Mouse (Mus musculus): ENCODE measurements around the gene Cryzl1. TPM values are rescaled to one million over a fixed set of nuclear protein-coding genes. Genes with fewer than 3 reads are reported as not detected.
A peak's percentile ranks its signal among the peaks of the same experiment; 100 is the strongest.

The Cryzl1 gene
- polyA plus RNA-seq, 1 experiment from 2014 or later: 45.2 TPM

GRCm38 (mm10) chr16:91685526-91685925, 43.2 kb downstream of the Cryzl1 start:
- ATAC-seq (ENCODE audit: low FRiP score, low TSS enrichment) (peak; percentile 41; the same call in 1 of the 2 replicates), DNase-seq (ENCODE audit: low spot score) (no peak)
- H3K9ac ChIP-seq (ENCODE audit: low read length): no peak overlapping the region
- H3K27ac ChIP-seq (replicated peaks): no peak overlapping the region
- H3K36me3 ChIP-seq (ENCODE audit: control insufficient read depth, insufficient read depth, low read length): no peaks in the 10 kb centered on the region
- 84% methylated on average over 5 of the region's 5 CpGs for WGBS
- no peak overlapping the region for H3K4me3 ChIP-seq (ENCODE audit: low read depth, low read length)
- no peak overlapping the region for H3K4me2 ChIP-seq (replicated peaks; ENCODE audit: low read depth)
- H3K4me1 ChIP-seq (replicated peaks; ENCODE audit: control insufficient read depth, insufficient read depth): no peaks in the 10 kb centered on the region
- TF ChIP-seq CTCF (IDR thresholded peaks at IDR 0.05; ENCODE audit: low read depth): no peak
- no peaks in the 10 kb centered on the region for H3K27me3 ChIP-seq (ENCODE audit: control insufficient read depth, insufficient read depth, low read length)
- H3K9me3 ChIP-seq (ENCODE audit: control insufficient read depth, low read length): no peaks in the 10 kb centered on the region

- no peak overlapping the region for H3K4me2 ChIP-seq (replicated peaks; ENCODE audit: low read depth)
- H3K9ac ChIP-seq (ENCODE audit: low read length): no peak overlapping the region
- H3K36me3 ChIP-seq (ENCODE audit: control insufficient read depth, insufficient read depth, low read length): peaks cover 19% of the 10 kb centered on the region
- DNase-seq (ENCODE audit: low spot score) (no peak), ATAC-seq (ENCODE audit: low FRiP score, low TSS enrichment) (no peak)
- no peaks in the 10 kb centered on the region for H3K9me3 ChIP-seq (ENCODE audit: control insufficient read depth, low read length)
- TF ChIP-seq EP300 (optimal IDR thresholded peaks at IDR 0.05) (no peak), CTCF (IDR thresholded peaks at IDR 0.05; ENCODE audit: low read depth) (no peak)
- no peaks in the 10 kb centered on the region for H3K27me3 ChIP-seq (ENCODE audit: control insufficient read depth, insufficient read depth, low read length)
- no peaks in the 10 kb centered on the region for H3K4me1 ChIP-seq (replicated peaks; ENCODE audit: control insufficient read depth, insufficient read depth)
- no peak overlapping the region for H3K4me3 ChIP-seq (ENCODE audit: low read depth, low read length)
- H3K27ac ChIP-seq (replicated peaks): no peak overlapping the region
- WGBS: 67% methylated on average over 5 of the region's 5 CpGs
Measured at GRCm38 (mm10) chr16:91680656-91681055, 48.1 kb downstream of the Cryzl1 start.

GRCm38 (mm10) chr16:91678147-91678911, 50.4 kb downstream of the Cryzl1 start:
- Histone ChIP-seq H3K36me3 (ENCODE audit: control insufficient read depth, insufficient read depth, low read length) (peaks cover 19% of the 10 kb centered on the region), H3K27me3 (ENCODE audit: control insufficient read depth, insufficient read depth, low read length) (no peaks in the 10 kb centered on the region), H3K9me3 (ENCODE audit: control insufficient read depth, low read length) (no peaks in the 10 kb centered on the region), H3K4me2 (replicated peaks; ENCODE audit: low read depth) (no peak overlapping the region), H3K4me3 (ENCODE audit: low read depth, low read length) (no peak overlapping the region), H3K27ac (replicated peaks) (no peak overlapping the region), H3K9ac (ENCODE audit: low read length) (no peak overlapping the region), H3K4me1 (replicated peaks; ENCODE audit: control insufficient read depth, insufficient read depth) (no peaks in the 10 kb centered on the region)
- WGBS: 76% methylated on average over 5 of the region's 5 CpGs
- DNase-seq (ENCODE audit: low spot score): no peak
- ATAC-seq (ENCODE audit: low FRiP score, low TSS enrichment): peak; percentile 59
- TF ChIP-seq CTCF (IDR thresholded peaks at IDR 0.05; ENCODE audit: low read depth): no peak
- no peak for TF ChIP-seq EP300 (optimal IDR thresholded peaks at IDR 0.05)

- TF ChIP-seq EP300 (optimal IDR thresholded peaks at IDR 0.05) (no peak), CTCF (IDR thresholded peaks at IDR 0.05; ENCODE audit: low read depth) (no peak)
- Histone ChIP-seq H3K9me3 (ENCODE audit: control insufficient read depth, low read length) (no peaks in the 10 kb centered on the region), H3K27me3 (ENCODE audit: control insufficient read depth, insufficient read depth, low read length) (no peaks in the 10 kb centered on the region), H3K9ac (ENCODE audit: low read length) (no peak overlapping the region), H3K4me1 (replicated peaks; ENCODE audit: control insufficient read depth, insufficient read depth) (no peaks in the 10 kb centered on the region), H3K27ac (replicated peaks) (no peak overlapping the region), H3K4me2 (replicated peaks; ENCODE audit: low read depth) (no peak overlapping the region), H3K36me3 (ENCODE audit: control insufficient read depth, insufficient read depth, low read length) (peaks cover 32% of the 10 kb centered on the region), H3K4me3 (ENCODE audit: low read depth, low read length) (no peak overlapping the region)
- no peak for DNase-seq (ENCODE audit: low spot score)
- no peak for ATAC-seq (ENCODE audit: low FRiP score, low TSS enrichment)
- 48% methylated on average over 4 of the region's 4 CpGs for WGBS
Measured at GRCm38 (mm10) chr16:91674500-91674899, 54.3 kb downstream of the Cryzl1 start.

- no peak overlapping the region for H3K4me2 ChIP-seq (replicated peaks; ENCODE audit: low read depth)
- ATAC-seq (ENCODE audit: low FRiP score, low TSS enrichment): no peak
- no peaks in the 10 kb centered on the region for H3K9me3 ChIP-seq (ENCODE audit: control insufficient read depth, low read length)
- no peaks in the 10 kb centered on the region for H3K27me3 ChIP-seq (ENCODE audit: control insufficient read depth, insufficient read depth, low read length)
- no peaks in the 10 kb centered on the region for H3K4me1 ChIP-seq (replicated peaks; ENCODE audit: control insufficient read depth, insufficient read depth)
- 94% methylated on average over 3 of the region's 3 CpGs for WGBS
- H3K36me3 ChIP-seq (ENCODE audit: control insufficient read depth, insufficient read depth, low read length): peaks cover 25% of the 10 kb centered on the region
- TF ChIP-seq CTCF (IDR thresholded peaks at IDR 0.05; ENCODE audit: low read depth) (no peak), EP300 (optimal IDR thresholded peaks at IDR 0.05) (no peak)
- no peak overlapping the region for H3K27ac ChIP-seq (replicated peaks)
- no peak for DNase-seq (ENCODE audit: low spot score)
- no peak overlapping the region for H3K4me3 ChIP-seq (ENCODE audit: low read depth, low read length)
- no peak overlapping the region for H3K9ac ChIP-seq (ENCODE audit: low read length)
Measured at GRCm38 (mm10) chr16:91663795-91664194, 65.0 kb downstream of the Cryzl1 start.

GRCm38 (mm10) chr16:91662336-91662735, 66.4 kb downstream of the Cryzl1 start:
- H3K9ac ChIP-seq (ENCODE audit: low read length): no peak overlapping the region
- H3K4me2 ChIP-seq (replicated peaks; ENCODE audit: low read depth): no peak overlapping the region
- no peaks in the 10 kb centered on the region for H3K27me3 ChIP-seq (ENCODE audit: control insufficient read depth, insufficient read depth, low read length)
- no peak overlapping the region for H3K27ac ChIP-seq (replicated peaks)
- no peaks in the 10 kb centered on the region for H3K4me1 ChIP-seq (replicated peaks; ENCODE audit: control insufficient read depth, insufficient read depth)
- H3K9me3 ChIP-seq (ENCODE audit: control insufficient read depth, low read length): no peaks in the 10 kb centered on the region
- ATAC-seq (ENCODE audit: low FRiP score, low TSS enrichment) (no peak), DNase-seq (ENCODE audit: low spot score) (no peak)
- whole genome bisulfite sequencing: 89% methylated on average over 16 of the region's 16 CpGs
- H3K4me3 ChIP-seq (ENCODE audit: low read depth, low read length): no peak overlapping the region
- H3K36me3 ChIP-seq (ENCODE audit: control insufficient read depth, insufficient read depth, low read length): peaks cover 38% of the 10 kb centered on the region
- TF ChIP-seq CTCF (IDR thresholded peaks at IDR 0.05; ENCODE audit: low read depth): no peak
- no peak for TF ChIP-seq EP300 (optimal IDR thresholded peaks at IDR 0.05)

Data from stomach, postnatal 0 days (tissue).